In the genomic region with DNA sequence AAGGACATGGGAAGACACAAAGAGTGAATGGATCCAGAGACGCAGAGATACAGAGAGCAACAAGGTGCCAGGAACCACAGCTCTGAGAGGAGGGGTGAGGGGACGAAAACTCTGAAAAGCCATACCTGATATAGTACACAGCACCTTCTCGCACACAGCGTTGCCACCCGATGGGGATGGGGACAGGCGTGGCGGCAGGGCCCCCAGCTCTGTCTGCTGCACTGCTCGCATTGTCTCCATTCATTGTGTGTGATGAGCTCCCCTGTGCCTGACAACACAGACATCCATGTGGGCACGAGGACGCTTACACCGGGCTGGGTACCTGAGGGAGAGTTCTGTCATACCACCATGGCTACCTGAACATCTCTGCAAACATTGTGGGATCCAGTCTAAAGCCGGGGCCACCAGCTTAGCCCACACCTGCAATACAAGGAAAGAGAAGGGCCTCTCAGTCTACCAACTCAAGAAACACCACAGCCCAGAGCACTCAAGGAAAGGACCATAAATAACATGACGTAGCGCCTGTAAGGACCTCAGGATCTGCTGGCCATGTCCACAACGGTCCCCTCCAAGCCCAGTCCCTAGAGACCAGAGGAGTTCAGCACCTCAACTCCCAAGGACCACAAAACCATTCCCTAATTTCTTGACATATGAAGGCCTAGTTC, we compare ENCODE assay signal across 8 mouse cellular contexts. TPM values are rescaled to one million over a fixed set of nuclear protein-coding genes. Genes with fewer than 3 reads are reported as not detected.
A peak's percentile ranks its signal among the peaks of the same experiment; 100 is the strongest.
DNase-seq lines count a peak whose midpoint lies in the region; ATAC-seq and TF ChIP-seq lines count a peak whose summit lies in the region.

No protein-coding gene starts in this region.

- DNase-seq in kidney, adult 2 months: no peak
- DNase-seq in kidney, postnatal 14 days: no peak
- DNase-seq in midbrain, embryonic 14.5 days: no peak
- DNase-seq in urinary bladder, postnatal 10 days (ENCODE audit: low spot score): no peak
- no peak for DNase-seq in layer of hippocampus, adult 18-20 months (ENCODE audit: low spot score in 2 of 2)

- H3K9me3 ChIP-seq in hindbrain, embryonic 12.5 days (replicated peaks): no peaks in the 10 kb centered on the region
- H3K9me3 ChIP-seq in midbrain, embryonic 14.5 days (ENCODE audit: control insufficient read depth, low read length): no peaks in the 10 kb centered on the region

- peak overlapping the region; percentile 92 for H3K4me2 ChIP-seq in hindbrain, embryonic 12.5 days (replicated peaks)
- peak overlapping the region; percentile 61 for H3K4me2 ChIP-seq in midbrain, embryonic 14.5 days (ENCODE audit: low read length)

- 53% methylated on average over 15 of the region's 15 CpGs for WGBS in kidney, adult 2 months
- WGBS in hindbrain, embryonic 12.5 days: 74% methylated on average over 15 of the region's 15 CpGs
- WGBS in midbrain, embryonic 14.5 days: 71% methylated on average over 15 of the region's 15 CpGs

- peak overlapping the region; percentile 88 for H3K9ac ChIP-seq in hindbrain, embryonic 12.5 days
- peak overlapping the region; percentile 78 for H3K9ac ChIP-seq in midbrain, embryonic 14.5 days (replicated peaks; ENCODE audit: low read length)

- H3K36me3 ChIP-seq in kidney, adult 2 months (ENCODE audit: control insufficient read depth, insufficient read depth, low read length): peaks cover 3% of the 10 kb centered on the region
- peaks cover 43% of the 10 kb centered on the region for H3K36me3 ChIP-seq in hindbrain, embryonic 12.5 days
- H3K36me3 ChIP-seq in midbrain, embryonic 14.5 days (ENCODE audit: control insufficient read depth, insufficient read depth, low read length): peaks cover 46% of the 10 kb centered on the region

- H3K4me3 ChIP-seq in kidney, adult 2 months (ENCODE audit: insufficient read depth, low read depth, low read length): peak overlapping the region; percentile 69
- H3K4me3 ChIP-seq in brown adipose tissue, adult 24 weeks (ENCODE audit: insufficient read depth, low read depth, low read length): peak overlapping the region; percentile 87
- H3K4me3 ChIP-seq in hindbrain, embryonic 12.5 days: peak overlapping the region; percentile 66
- H3K4me3 ChIP-seq in midbrain, embryonic 14.5 days (replicated peaks; ENCODE audit: low read depth, low read length): peak overlapping the region; percentile 60

- no peaks in the 10 kb centered on the region for H3K27me3 ChIP-seq in kidney, adult 2 months (replicated peaks; ENCODE audit: control insufficient read depth, insufficient read depth, low read length)
- no peaks in the 10 kb centered on the region for H3K27me3 ChIP-seq in hindbrain, embryonic 12.5 days
- H3K27me3 ChIP-seq in midbrain, embryonic 14.5 days (ENCODE audit: control insufficient read depth, insufficient read depth, low read length): no peaks in the 10 kb centered on the region

- no peak for TF ChIP-seq CTCF in kidney, adult 2 months (conservative IDR thresholded peaks at IDR 0.05; ENCODE audit: insufficient read depth, insufficient read length, low read depth, low read length)

- H3K27ac ChIP-seq in kidney, adult 2 months (ENCODE audit: insufficient read depth, low read depth, low read length): peak overlapping the region; percentile 94
- peak overlapping the region; percentile 99 for H3K27ac ChIP-seq in brown adipose tissue, adult 24 weeks (replicated peaks; ENCODE audit: low read depth, low read length)
- H3K27ac ChIP-seq in hindbrain, embryonic 12.5 days: peak overlapping the region; percentile 97
- H3K27ac ChIP-seq in midbrain, embryonic 14.5 days (replicated peaks; ENCODE audit: low read depth, low read length): peak overlapping the region; percentile 95; the same call in 1 of the 2 replicates

- peaks cover 23% of the 10 kb centered on the region for H3K4me1 ChIP-seq in kidney, adult 2 months (ENCODE audit: control insufficient read depth, insufficient read depth, low read length)
- peaks cover 10% of the 10 kb centered on the region for H3K4me1 ChIP-seq in brown adipose tissue, adult 24 weeks (ENCODE audit: control insufficient read depth, insufficient read depth, insufficient read length, low read length)
- H3K4me1 ChIP-seq in hindbrain, embryonic 12.5 days: peaks cover 50% of the 10 kb centered on the region
- H3K4me1 ChIP-seq in midbrain, embryonic 14.5 days (ENCODE audit: control insufficient read depth, insufficient read depth, low read length): peaks cover 43% of the 10 kb centered on the region

- no peak for ATAC-seq in hindbrain, embryonic 12.5 days (ENCODE audit: low FRiP score)
- ATAC-seq in midbrain, embryonic 14.5 days (ENCODE audit: low FRiP score, low TSS enrichment): no peak
- ATAC-seq in megakaryocyte progenitor cell, adult 5-6 weeks (replicated peaks; ENCODE audit: poor library complexity): no peak

- no peak for TF ChIP-seq POLR2A in kidney, adult 2 months (IDR thresholded peaks at IDR 0.05; ENCODE audit: low read depth, low read length)

RNA-seq across cellular contexts. Expression of gene Mbd6, which starts 1.4 kb away (rescaled TPM):
- 24.6 and 26.8 TPM in 2 replicates for polyA plus RNA-seq in kidney, adult 2 months (2012; rRNA removed)
- 15.9 and 18.4 TPM in 2 replicates for polyA plus RNA-seq in brown adipose tissue, adult 24 weeks (2012; ENCODE audit: insufficient read depth, insufficient read length, missing spikeins)
- polyA plus RNA-seq in hindbrain, embryonic 12.5 days (2016; fragmentation: Nextera tagmentation; extraction: Ambion mirVana): 17.9 and 19.8 TPM in 2 replicates
- polyA plus RNA-seq in midbrain, embryonic 14.5 days (2014; fragmentation: Nextera tagmentation; extraction: Ambion mirVana): 17.4 and 18.0 TPM in 2 replicates
- 10 to 100 TPM; 48.1 to 53.2 TPM for total RNA-seq in layer of hippocampus, adult 18-20 months (2021)
- 41.9 and 44.0 TPM in 2 replicates for total RNA-seq in megakaryocyte progenitor cell, adult 5-6 weeks (2015)
- 4.1 and 6.8 TPM in 2 replicates for total RNA-seq in megakaryocyte progenitor cell, adult 5-6 weeks (2017)

RNA-seq across cellular contexts. Expression of gene Dctn2, which starts 21.2 kb away (rescaled TPM):
- 181 and 184 TPM in 2 replicates for polyA plus RNA-seq in kidney, adult 2 months (2012; rRNA removed)
- 100 and 102 TPM in 2 replicates for polyA plus RNA-seq in brown adipose tissue, adult 24 weeks (2012; ENCODE audit: insufficient read depth, insufficient read length, missing spikeins)
- 234 and 240 TPM in 2 replicates for polyA plus RNA-seq in hindbrain, embryonic 12.5 days (2016; fragmentation: Nextera tagmentation; extraction: Ambion mirVana)
- 295 and 323 TPM in 2 replicates for polyA plus RNA-seq in midbrain, embryonic 14.5 days (2014; fragmentation: Nextera tagmentation; extraction: Ambion mirVana)
- 100 to 1,000 TPM; 253 to 259 TPM for total RNA-seq in layer of hippocampus, adult 18-20 months (2021)
- 63.6 and 66.8 TPM in 2 replicates for total RNA-seq in megakaryocyte progenitor cell, adult 5-6 weeks (2015)
- 87.4 and 101 TPM in 2 replicates for total RNA-seq in megakaryocyte progenitor cell, adult 5-6 weeks (2017)

RNA-seq across cellular contexts. Expression of gene Mars, which starts 24.2 kb away (rescaled TPM):
- 44.4 and 48.3 TPM in 2 replicates for polyA plus RNA-seq in kidney, adult 2 months (2012; rRNA removed)
- 51.3 and 67.4 TPM in 2 replicates for polyA plus RNA-seq in brown adipose tissue, adult 24 weeks (2012; ENCODE audit: insufficient read depth, insufficient read length, missing spikeins)
- polyA plus RNA-seq in hindbrain, embryonic 12.5 days (2016; fragmentation: Nextera tagmentation; extraction: Ambion mirVana): 142 and 152 TPM in 2 replicates
- 109 and 122 TPM in 2 replicates for polyA plus RNA-seq in midbrain, embryonic 14.5 days (2014; fragmentation: Nextera tagmentation; extraction: Ambion mirVana)
- 10 to 100 TPM; 55.2 to 57.5 TPM for total RNA-seq in layer of hippocampus, adult 18-20 months (2021)
- total RNA-seq in megakaryocyte progenitor cell, adult 5-6 weeks (2015): 88.3 and 93.1 TPM in 2 replicates
- total RNA-seq in megakaryocyte progenitor cell, adult 5-6 weeks (2017): 196 and 210 TPM in 2 replicates

RNA-seq across cellular contexts. Expression of gene Kif5a, which starts 24.3 kb away (rescaled TPM):
- 3.7 and 6.7 TPM in 2 replicates for polyA plus RNA-seq in kidney, adult 2 months (2012; rRNA removed)
- 0.99 and 2.2 TPM in 2 replicates for polyA plus RNA-seq in brown adipose tissue, adult 24 weeks (2012; ENCODE audit: insufficient read depth, insufficient read length, missing spikeins)
- polyA plus RNA-seq in hindbrain, embryonic 12.5 days (2016; fragmentation: Nextera tagmentation; extraction: Ambion mirVana): 70.0 and 76.6 TPM in 2 replicates
- polyA plus RNA-seq in midbrain, embryonic 14.5 days (2014; fragmentation: Nextera tagmentation; extraction: Ambion mirVana): 75.3 and 94.7 TPM in 2 replicates
- 100 to 1,000 TPM; 839 to 860 TPM for total RNA-seq in layer of hippocampus, adult 18-20 months (2021)
- 0.05 and 0.25 TPM in 2 replicates for total RNA-seq in megakaryocyte progenitor cell, adult 5-6 weeks (2015)
- 0.04 and 0.20 TPM in 2 replicates for total RNA-seq in megakaryocyte progenitor cell, adult 5-6 weeks (2017)

RNA-seq across cellular contexts. Expression of gene Arhgap9, which starts 34.4 kb away (rescaled TPM):
- polyA plus RNA-seq in kidney, adult 2 months (2012; rRNA removed): 2.7 and 6.0 TPM in 2 replicates
- 0.87 and 1.9 TPM in 2 replicates for polyA plus RNA-seq in brown adipose tissue, adult 24 weeks (2012; ENCODE audit: insufficient read depth, insufficient read length, missing spikeins)
- polyA plus RNA-seq in hindbrain, embryonic 12.5 days (2016; fragmentation: Nextera tagmentation; extraction: Ambion mirVana): 2.0 and 2.2 TPM in 2 replicates
- 0.18 and 1.1 TPM in 2 replicates for polyA plus RNA-seq in midbrain, embryonic 14.5 days (2014; fragmentation: Nextera tagmentation; extraction: Ambion mirVana)
- under 1 TPM; 0.84 to 0.92 TPM for total RNA-seq in layer of hippocampus, adult 18-20 months (2021)
- total RNA-seq in megakaryocyte progenitor cell, adult 5-6 weeks (2015): 37.1 and 38.0 TPM in 2 replicates
- 37.3 and 39.5 TPM in 2 replicates for total RNA-seq in megakaryocyte progenitor cell, adult 5-6 weeks (2017)
